Mouse (Mus musculus) liver, postnatal 0 days (tissue): ENCODE data around the gene Galnt18. TPM values are rescaled to one million over a fixed set of nuclear protein-coding genes. Genes with fewer than 3 reads are reported as not detected.

Experiments
- ATAC-seq: fragments of 200-750 bp; cut with Nextera tagmentation; 2 replicates; pipeline ENCODE4 v1.8.0; 2017; ENCODE audit warnings: mild to moderate bottlenecking, moderate library complexity
- DNase-seq: peaks from one replicate; pipeline ENCODE4 v3.0.0-alpha.2; 2016
- H3K27ac ChIP-seq: fragments of 300-500 bp; sonication (generic); 2 replicates; pipeline ENCODE4 v1.5.1; 2014; ENCODE audit warnings: antibody characterized with exemption, moderate library complexity, mild to moderate bottlenecking, low read depth
- H3K27me3 ChIP-seq: fragments of 300-500 bp; sonication (generic); 2 replicates; pipeline ENCODE4 v1.6.1; 2014; ENCODE audit warnings: low read length, control low read depth, mixed read lengths; ENCODE audit not compliant: insufficient read depth
- H3K36me3 ChIP-seq: fragments of 300-500 bp; sonication (generic); replicated peaks from 2 replicates; pipeline ENCODE4 v1.6.1; 2014; ENCODE audit warnings: mild to moderate bottlenecking, control low read depth, low read length, moderate library complexity, mixed read lengths; ENCODE audit not compliant: insufficient read depth
- H3K4me1 ChIP-seq: fragments of 300-500 bp; sonication (generic); 2 replicates; pipeline ENCODE4 v1.6.1; 2014; ENCODE audit warnings: antibody characterized with exemption, mild to moderate bottlenecking, control low read depth; ENCODE audit not compliant: insufficient read depth
- H3K4me2 ChIP-seq: fragments of 300-500 bp; sonication (generic); 2 replicates; pipeline ENCODE4 v1.6.1; 2014; ENCODE audit warnings: low read depth, mild to moderate bottlenecking, low read length, moderate library complexity, mixed read lengths
- H3K4me3 ChIP-seq: fragments of 300-500 bp; sonication (generic); 2 replicates; pipeline ENCODE4 v1.5.1; 2014; ENCODE audit warnings: low read depth, low read length
- H3K9ac ChIP-seq: fragments of 300-500 bp; sonication (generic); replicated peaks from 2 replicates; pipeline ENCODE4 v1.6.1; 2014; ENCODE audit warnings: mild to moderate bottlenecking, moderate library complexity
- H3K9me3 ChIP-seq: fragments of 300-500 bp; sonication (generic); 2 replicates; pipeline ENCODE4 v1.6.1; 2016; ENCODE audit warnings: mild to moderate bottlenecking, control low read depth, low read length, mixed read lengths
- CTCF ChIP-seq: sonication (generic); IDR thresholded peaks from 2 replicates; pipeline ENCODE4 v1.5.1; 2016; ENCODE audit warnings: antibody characterized with exemption, low read depth
- EP300 ChIP-seq: IDR thresholded peaks from 2 replicates; pipeline ENCODE4 v1.6.1; 2016; ENCODE audit warnings: antibody characterized with exemption, low read depth, mild to moderate bottlenecking
- WGBS: fragments of 180-500 bp; shearing (Covaris S2); extraction: QIAGEN DNeasy Blood & Tissue Kit; methylation state at CpG from one replicate; pipeline ENCODE4 v1.1.7; 2014; ENCODE audit not compliant: insufficient replicate concordance; 5-methylcytosine and 5-hydroxymethylcytosine counted together
- polyA plus RNA-seq: library from polyadenylated mRNA; unstranded; fragments of >200 nt; fragmentation: Nextera tagmentation; extraction: Ambion mirVana; gene quantifications from 2 replicates; pipeline ENCODE4 v1.2.1, GENCODE M21; 2015

Galnt18 gene
- polyA plus RNA-seq, 1 experiment from 2014 or later, result 1.9 TPM

DNA sequence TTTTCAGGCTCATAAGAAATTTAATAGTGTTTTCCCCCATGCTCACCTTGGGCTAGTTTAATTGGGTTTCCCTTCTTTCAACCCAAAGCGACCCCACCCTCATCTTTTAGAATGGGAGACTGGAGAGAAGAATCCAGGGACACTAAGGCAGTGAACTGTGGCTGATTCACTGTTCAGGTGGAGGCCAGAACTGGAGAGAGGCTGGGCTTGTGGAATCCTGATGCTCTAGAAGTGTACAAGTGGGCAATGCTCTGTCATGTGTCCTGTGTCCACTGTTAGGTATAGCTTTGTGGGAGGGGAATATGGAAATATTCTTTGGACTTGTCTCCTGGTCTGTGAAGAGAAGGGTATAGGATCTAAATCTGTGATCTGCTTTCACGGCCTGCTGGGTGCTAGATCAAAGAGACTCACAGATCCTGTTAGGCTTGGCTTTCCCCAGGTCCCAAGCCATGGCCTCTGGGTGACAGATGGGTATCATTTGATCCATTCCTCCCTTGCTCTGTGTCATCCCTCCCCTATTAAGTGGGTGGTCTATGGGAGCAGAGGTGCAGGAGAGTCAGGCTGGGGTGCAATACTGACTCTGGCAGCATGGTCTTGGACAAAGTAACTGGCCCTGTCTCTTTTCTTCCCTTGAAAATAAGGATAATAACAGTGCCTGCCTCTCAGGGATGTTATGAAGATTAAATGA is 270.5 kb downstream of the Galnt18 start:
- DNase-seq (no peak), ATAC-seq (no peak)
- Histone ChIP-seq H3K4me1 (no peaks in the 10 kb centered on the region), H3K9me3 (no peaks in the 10 kb centered on the region), H3K4me2 (no peak overlapping the region), H3K4me3 (no peak overlapping the region), H3K36me3 (no peaks in the 10 kb centered on the region), H3K27ac (no peak overlapping the region), H3K27me3 (no peaks in the 10 kb centered on the region), H3K9ac (no peak overlapping the region)
- 85% methylated on average over 2 of the region's 2 CpGs for WGBS
- TF ChIP-seq CTCF (no peak), EP300 (no peak)

DNA sequence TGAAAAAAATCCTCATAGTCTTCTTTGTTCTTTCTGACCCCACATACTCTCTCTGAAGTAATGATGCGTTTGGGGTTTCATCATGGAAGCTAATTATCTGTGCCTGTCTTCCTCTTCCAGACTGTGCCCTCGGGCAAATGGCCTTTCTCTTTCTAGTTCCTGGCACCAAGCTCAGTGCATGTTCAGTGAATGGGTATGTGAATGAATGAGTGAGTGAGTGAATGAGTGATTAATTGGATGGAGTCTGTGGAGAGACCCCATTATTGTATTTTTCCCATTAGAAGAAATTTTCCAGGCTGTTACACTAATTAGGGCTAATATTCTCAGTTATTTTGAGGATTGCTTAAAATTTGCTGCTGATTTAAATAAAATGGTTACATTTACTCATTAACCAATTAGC is 279.2 kb downstream of the Galnt18 start:
- Histone ChIP-seq H3K27ac (no peak overlapping the region), H3K4me3 (no peak overlapping the region), H3K9me3 (no peaks in the 10 kb centered on the region), H3K36me3 (no peaks in the 10 kb centered on the region), H3K27me3 (no peaks in the 10 kb centered on the region), H3K9ac (no peak overlapping the region), H3K4me1 (no peaks in the 10 kb centered on the region), H3K4me2 (no peak overlapping the region)
- ATAC-seq (no peak), DNase-seq (no peak)
- WGBS, result 71% methylated on average over 2 of the region's 2 CpGs
- TF ChIP-seq CTCF (no peak), EP300 (no peak)

DNA sequence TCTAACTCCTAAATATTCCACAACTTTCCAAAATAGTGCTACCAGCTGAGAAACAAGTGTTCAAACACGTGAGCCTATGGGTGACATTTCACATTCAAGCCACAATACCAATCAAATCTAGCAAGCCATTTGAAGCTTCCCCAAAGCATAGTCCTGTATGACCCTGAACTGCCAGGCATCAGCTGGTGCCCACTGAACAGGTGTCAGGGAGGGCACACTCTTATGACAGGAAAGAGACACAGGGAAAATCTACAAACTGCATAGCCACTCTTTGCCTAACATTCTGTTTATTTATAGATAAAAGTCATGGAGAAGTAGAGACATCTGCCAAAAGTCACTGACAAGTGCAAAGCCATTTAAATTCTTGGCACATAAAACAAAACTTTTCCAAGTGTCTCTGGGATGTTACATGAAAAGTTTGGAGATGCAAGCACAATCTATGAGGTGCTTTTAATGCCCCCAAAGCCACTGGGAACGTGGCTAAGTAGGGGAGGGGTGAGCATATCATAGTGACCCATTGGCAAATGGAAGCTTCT is 280.5 kb downstream of the Galnt18 start:
- no peak for ATAC-seq
- no peaks in the 10 kb centered on the region for H3K36me3 ChIP-seq
- TF ChIP-seq EP300, result no peak
- TF ChIP-seq CTCF, result no peak
- no peaks in the 10 kb centered on the region for H3K9me3 ChIP-seq
- H3K4me1 ChIP-seq, result no peaks in the 10 kb centered on the region
- 41% methylated on average over 2 of the region's 2 CpGs for WGBS
- no peak overlapping the region for H3K9ac ChIP-seq
- H3K27me3 ChIP-seq, result no peaks in the 10 kb centered on the region
- H3K4me3 ChIP-seq, result no peak overlapping the region
- DNase-seq, result no peak
- H3K4me2 ChIP-seq, result no peak overlapping the region
- H3K27ac ChIP-seq, result no peak overlapping the region

- Histone ChIP-seq H3K4me3 (no peak overlapping the region), H3K9me3 (no peaks in the 10 kb centered on the region), H3K9ac (no peak overlapping the region), H3K4me1 (no peaks in the 10 kb centered on the region), H3K4me2 (no peak overlapping the region), H3K27ac (no peak overlapping the region), H3K27me3 (no peaks in the 10 kb centered on the region), H3K36me3 (no peaks in the 10 kb centered on the region)
- WGBS, result 75% methylated on average over 6 of the region's 6 CpGs
- TF ChIP-seq CTCF, result no peak
- no peak for TF ChIP-seq EP300
- ATAC-seq (no peak), DNase-seq (no peak)
Measured at GRCm38 (mm10) chr7:111497191-111497590, 282.6 kb downstream of the Galnt18 start.

DNA sequence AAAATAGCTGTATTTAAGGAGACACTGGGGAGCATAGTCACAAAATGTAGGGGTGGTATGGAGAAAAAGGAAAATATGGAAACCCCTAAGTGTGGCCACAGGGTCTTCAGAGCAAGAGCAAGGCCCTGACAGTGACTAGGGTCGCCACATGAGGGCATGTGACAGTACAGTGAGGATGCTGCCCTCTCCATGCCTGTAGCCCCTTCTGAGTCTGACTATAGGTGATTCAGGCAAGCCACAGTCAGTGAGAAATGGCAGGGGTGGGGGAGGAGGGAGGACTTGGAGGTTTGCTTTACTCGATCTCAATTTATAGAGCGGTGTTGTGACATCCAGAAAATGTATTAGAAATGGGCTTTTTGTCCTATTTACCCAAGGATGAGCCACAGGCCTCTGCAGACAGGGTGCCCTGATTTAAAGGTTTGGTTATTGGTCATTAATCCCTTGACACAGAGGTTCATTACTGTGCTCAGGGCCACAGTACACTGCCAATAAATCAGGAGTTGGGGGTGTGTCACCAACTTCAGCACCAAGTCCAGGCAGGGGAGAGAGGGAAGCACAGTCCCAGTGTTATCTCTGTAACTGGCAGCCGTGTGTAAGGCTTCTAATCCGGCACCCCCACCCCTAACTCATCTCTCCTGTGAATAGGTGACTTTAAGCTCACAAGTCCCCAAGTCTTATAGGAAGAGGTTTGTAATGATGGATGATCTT is 287.4 kb downstream of the Galnt18 start:
- H3K9me3 ChIP-seq, result no peaks in the 10 kb centered on the region
- no peaks in the 10 kb centered on the region for H3K27me3 ChIP-seq
- no peak overlapping the region for H3K9ac ChIP-seq
- DNase-seq (no peak), ATAC-seq (no peak)
- WGBS, result 58% methylated on average over 5 of the region's 5 CpGs
- no peak overlapping the region for H3K4me3 ChIP-seq
- no peak overlapping the region for H3K4me2 ChIP-seq
- no peak overlapping the region for H3K27ac ChIP-seq
- no peaks in the 10 kb centered on the region for H3K4me1 ChIP-seq
- no peak for TF ChIP-seq EP300
- no peak for TF ChIP-seq CTCF
- no peaks in the 10 kb centered on the region for H3K36me3 ChIP-seq

DNA sequence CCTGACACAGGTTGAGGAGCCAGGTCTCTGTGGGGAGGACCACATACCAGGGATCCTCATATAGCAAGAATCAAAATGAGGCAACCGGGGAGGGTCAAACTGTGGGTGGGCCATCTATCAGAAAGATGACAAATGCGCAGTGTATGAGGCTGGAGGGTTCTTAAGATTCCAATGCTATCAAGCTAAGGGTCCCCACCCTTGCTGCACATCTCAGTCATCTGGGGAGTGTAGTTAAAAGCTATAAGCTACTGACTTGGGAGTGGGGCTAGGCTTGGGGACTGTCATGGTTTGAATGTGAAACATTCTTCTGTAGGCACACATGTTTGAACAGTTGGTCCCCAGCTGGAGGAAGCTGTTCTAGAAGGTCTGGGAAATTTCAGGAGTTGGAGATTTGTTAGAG is 288.2 kb downstream of the Galnt18 start:
- ATAC-seq (no peak), DNase-seq (no peak)
- 76% methylated on average over 2 of the region's 2 CpGs for WGBS
- H3K4me1 ChIP-seq, result no peaks in the 10 kb centered on the region
- H3K9ac ChIP-seq, result no peak overlapping the region
- H3K27me3 ChIP-seq, result no peaks in the 10 kb centered on the region
- H3K36me3 ChIP-seq, result no peaks in the 10 kb centered on the region
- TF ChIP-seq EP300, result no peak
- TF ChIP-seq CTCF, result no peak
- H3K4me2 ChIP-seq, result no peak overlapping the region
- H3K9me3 ChIP-seq, result no peaks in the 10 kb centered on the region
- H3K27ac ChIP-seq, result no peak overlapping the region
- H3K4me3 ChIP-seq, result no peak overlapping the region
